Mouse (Mus musculus): Measurements from ENCODE around the gene Fam20b. TPM values are rescaled to one million over a fixed set of nuclear protein-coding genes. Genes with fewer than 3 reads are reported as not detected.

Gene Fam20b
- polyA plus RNA-seq, 1 experiment from 2014 or later: 9.3 TPM

- H3K27me3 ChIP-seq: no peaks in the 10 kb centered on the region
- 81% methylated on average over 7 of the region's 7 CpGs for WGBS (ENCODE audit: insufficient replicate concordance)
- no peak overlapping the region for H3K27ac ChIP-seq (replicated peaks)
- no peak for ATAC-seq (ENCODE audit: insufficient read depth)
- no peak overlapping the region for H3K9ac ChIP-seq
- peaks cover 57% of the 10 kb centered on the region for H3K36me3 ChIP-seq (replicated peaks)
- H3K4me2 ChIP-seq: no peak overlapping the region
- no peaks in the 10 kb centered on the region for H3K9me3 ChIP-seq (replicated peaks)
- H3K4me1 ChIP-seq (replicated peaks): peaks cover 11% of the 10 kb centered on the region
- no peak overlapping the region for H3K4me3 ChIP-seq (replicated peaks)
Observed at GRCm38 (mm10) chr1:156702151-156702550, 16.7 kb downstream of the Fam20b start.

GRCm38 (mm10) chr1:156686025-156686661, 32.7 kb downstream of the Fam20b start:
- 69% methylated on average over 7 of the region's 7 CpGs for WGBS (ENCODE audit: insufficient replicate concordance)

GRCm38 (mm10) chr1:156679599-156679998, 39.3 kb downstream of the Fam20b start:
- no peak for ATAC-seq (ENCODE audit: insufficient read depth)
- H3K9me3 ChIP-seq (replicated peaks): no peaks in the 10 kb centered on the region
- WGBS (ENCODE audit: insufficient replicate concordance): 84% methylated on average over 9 of the region's 9 CpGs

More at GRCm38 (mm10) chr1:156686025-156686661, 32.7 kb downstream of the Fam20b start:
- H3K9me3 ChIP-seq (replicated peaks): no peaks in the 10 kb centered on the region
- no peaks in the 10 kb centered on the region for H3K4me1 ChIP-seq (replicated peaks)
- no peaks in the 10 kb centered on the region for H3K27me3 ChIP-seq
- peaks cover 82% of the 10 kb centered on the region for H3K36me3 ChIP-seq (replicated peaks)
- H3K4me3 ChIP-seq (replicated peaks): no peak overlapping the region
- no peak overlapping the region for H3K4me2 ChIP-seq
- no peak overlapping the region for H3K9ac ChIP-seq
- H3K27ac ChIP-seq (replicated peaks): no peak overlapping the region
- no peak for ATAC-seq (ENCODE audit: insufficient read depth)

GRCm38 (mm10) chr1:156677230-156677629, 41.7 kb downstream of the Fam20b start:
- H3K9me3 ChIP-seq (replicated peaks): no peaks in the 10 kb centered on the region
- WGBS (ENCODE audit: insufficient replicate concordance): 69% methylated on average over 3 of the region's 3 CpGs

More at GRCm38 (mm10) chr1:156679599-156679998, 39.3 kb downstream of the Fam20b start:
- Histone ChIP-seq H3K9ac (no peak overlapping the region), H3K27ac (replicated peaks) (no peak overlapping the region), H3K27me3 (no peaks in the 10 kb centered on the region), H3K4me1 (replicated peaks) (peaks cover 10% of the 10 kb centered on the region), H3K4me3 (replicated peaks) (no peak overlapping the region), H3K36me3 (replicated peaks) (peaks cover 33% of the 10 kb centered on the region), H3K4me2 (no peak overlapping the region)

GRCm38 (mm10) chr1:156676596-156676995, 42.3 kb downstream of the Fam20b start:
- no peak overlapping the region for H3K9ac ChIP-seq
- no peak overlapping the region for H3K4me2 ChIP-seq
- peaks cover 17% of the 10 kb centered on the region for H3K36me3 ChIP-seq (replicated peaks)
- H3K4me3 ChIP-seq (replicated peaks): no peak overlapping the region
- no peak overlapping the region for H3K27ac ChIP-seq (replicated peaks)
- ATAC-seq (ENCODE audit: insufficient read depth): no peak
- WGBS (ENCODE audit: insufficient replicate concordance): 63% methylated on average over 5 of the region's 5 CpGs
- H3K27me3 ChIP-seq: 0 out of 2 replicates have a peak, but pooled peaks cover 8% of the 10 kb centered on the region
- peaks cover 24% of the 10 kb centered on the region for H3K4me1 ChIP-seq (replicated peaks)
- H3K9me3 ChIP-seq (replicated peaks): no peaks in the 10 kb centered on the region

More at GRCm38 (mm10) chr1:156677230-156677629, 41.7 kb downstream of the Fam20b start:
- H3K9ac ChIP-seq: no peak overlapping the region
- H3K36me3 ChIP-seq (replicated peaks): peaks cover 17% of the 10 kb centered on the region
- H3K27ac ChIP-seq (replicated peaks): no peak overlapping the region
- peaks cover 24% of the 10 kb centered on the region for H3K4me1 ChIP-seq (replicated peaks)
- H3K4me2 ChIP-seq: no peak overlapping the region
- H3K27me3 ChIP-seq: 0 out of 2 replicates have a peak, but pooled peaks cover 8% of the 10 kb centered on the region
- H3K4me3 ChIP-seq (replicated peaks): no peak overlapping the region
- ATAC-seq (ENCODE audit: insufficient read depth): no peak

GRCm38 (mm10) chr1:156676171-156676570, 42.7 kb downstream of the Fam20b start:
- H3K9ac ChIP-seq: no peak overlapping the region
- H3K27me3 ChIP-seq: 0 out of 2 replicates have a peak, but pooled peaks cover 8% of the 10 kb centered on the region
- no peak overlapping the region for H3K4me2 ChIP-seq
- no peak overlapping the region for H3K4me3 ChIP-seq (replicated peaks)
- no peak overlapping the region for H3K27ac ChIP-seq (replicated peaks)
- no peak for ATAC-seq (ENCODE audit: insufficient read depth)
- no peaks in the 10 kb centered on the region for H3K9me3 ChIP-seq (replicated peaks)
- peaks cover 24% of the 10 kb centered on the region for H3K4me1 ChIP-seq (replicated peaks)
- 20% methylated on average over 12 of the region's 12 CpGs for WGBS (ENCODE audit: insufficient replicate concordance)
- peaks cover 14% of the 10 kb centered on the region for H3K36me3 ChIP-seq (replicated peaks)

GRCm38 (mm10) chr1:156674195-156675000, 44.5 kb downstream of the Fam20b start, which contains the start of gene Tor3a:
Gene Tor3a, minus strand, starts transcription at chr1:156674356.
- peak within 1 kb of the TSS; percentile 70 for H3K4me3 ChIP-seq (replicated peaks)
- peaks cover 24% of the 10 kb centered on the region for H3K4me1 ChIP-seq (replicated peaks)
- peak; percentile 79 for ATAC-seq (ENCODE audit: insufficient read depth)
- H3K4me2 ChIP-seq: peak within 1 kb of the TSS; percentile 97
- H3K9me3 ChIP-seq (replicated peaks): no peaks in the 10 kb centered on the region
- peak within 1 kb of the TSS; percentile 56 for H3K9ac ChIP-seq
- WGBS (ENCODE audit: insufficient replicate concordance): 5% methylated on average over 37 of the region's 37 CpGs
- H3K36me3 ChIP-seq (replicated peaks): no peaks in the 10 kb centered on the region
- H3K27ac ChIP-seq (replicated peaks): 0 out of 2 replicates have a peak within 1 kb of the TSS, but pooled peaks have one; percentile 19
- 0 out of 2 replicates have a peak, but pooled peaks cover 8% of the 10 kb centered on the region for H3K27me3 ChIP-seq

GRCm38 (mm10) chr1:156673476-156674194, 45.3 kb downstream of the Fam20b start:
- under 1% methylated on average over 29 of the region's 29 CpGs for WGBS (ENCODE audit: insufficient replicate concordance)
- peak; percentile 40 for ATAC-seq (ENCODE audit: insufficient read depth)
- H3K27ac ChIP-seq (replicated peaks): 0 out of 2 replicates have a peak overlapping the region, but pooled peaks have one; percentile 19
- peaks cover 24% of the 10 kb centered on the region for H3K4me1 ChIP-seq (replicated peaks)
- H3K27me3 ChIP-seq: 0 out of 2 replicates have a peak, but pooled peaks cover 8% of the 10 kb centered on the region
- peak overlapping the region; percentile 97 for H3K4me2 ChIP-seq
- peak overlapping the region; percentile 70 for H3K4me3 ChIP-seq (replicated peaks)
- H3K36me3 ChIP-seq (replicated peaks): no peaks in the 10 kb centered on the region
- H3K9ac ChIP-seq: peak overlapping the region; percentile 56
- no peaks in the 10 kb centered on the region for H3K9me3 ChIP-seq (replicated peaks)

GRCm38 (mm10) chr1:156672720-156673475, 46.0 kb downstream of the Fam20b start:
- peak overlapping the region; percentile 70 for H3K4me3 ChIP-seq (replicated peaks)
- ATAC-seq (ENCODE audit: insufficient read depth): no peak
- 0 out of 2 replicates have a peak, but pooled peaks cover 8% of the 10 kb centered on the region for H3K27me3 ChIP-seq
- no peaks in the 10 kb centered on the region for H3K9me3 ChIP-seq (replicated peaks)
- H3K4me2 ChIP-seq: peak overlapping the region; percentile 97
- 14% methylated on average over 14 of the region's 14 CpGs for WGBS (ENCODE audit: insufficient replicate concordance)
- no peaks in the 10 kb centered on the region for H3K36me3 ChIP-seq (replicated peaks)
- no peak overlapping the region for H3K27ac ChIP-seq (replicated peaks)
- H3K9ac ChIP-seq: peak overlapping the region; percentile 56; the same call in 1 of the 2 replicates
- peaks cover 24% of the 10 kb centered on the region for H3K4me1 ChIP-seq (replicated peaks)

GRCm38 (mm10) chr1:156671921-156672320, 47.0 kb downstream of the Fam20b start:
- ATAC-seq (ENCODE audit: insufficient read depth): no peak
- Histone ChIP-seq H3K4me1 (replicated peaks) (peaks cover 24% of the 10 kb centered on the region), H3K4me2 (no peak overlapping the region), H3K9ac (no peak overlapping the region), H3K9me3 (replicated peaks) (no peaks in the 10 kb centered on the region), H3K4me3 (replicated peaks) (no peak overlapping the region), H3K27ac (replicated peaks) (no peak overlapping the region), H3K36me3 (replicated peaks) (no peaks in the 10 kb centered on the region), H3K27me3 (0 out of 2 replicates have a peak, but pooled peaks cover 8% of the 10 kb centered on the region)
- WGBS (ENCODE audit: insufficient replicate concordance): 79% methylated on average over 3 of the region's 3 CpGs

Data from liver, embryonic 15.5 days (tissue).